Mouse (Mus musculus): ENCODE data around the gene Asb8. TPM values are rescaled to one million over a fixed set of nuclear protein-coding genes. Genes with fewer than 3 reads are reported as not detected.
A peak's percentile ranks its signal among the peaks of the same experiment; 100 is the strongest.

Gene Asb8
- polyA plus RNA-seq, 1 experiment from 2014 or later, result 59.6 TPM

DNA sequence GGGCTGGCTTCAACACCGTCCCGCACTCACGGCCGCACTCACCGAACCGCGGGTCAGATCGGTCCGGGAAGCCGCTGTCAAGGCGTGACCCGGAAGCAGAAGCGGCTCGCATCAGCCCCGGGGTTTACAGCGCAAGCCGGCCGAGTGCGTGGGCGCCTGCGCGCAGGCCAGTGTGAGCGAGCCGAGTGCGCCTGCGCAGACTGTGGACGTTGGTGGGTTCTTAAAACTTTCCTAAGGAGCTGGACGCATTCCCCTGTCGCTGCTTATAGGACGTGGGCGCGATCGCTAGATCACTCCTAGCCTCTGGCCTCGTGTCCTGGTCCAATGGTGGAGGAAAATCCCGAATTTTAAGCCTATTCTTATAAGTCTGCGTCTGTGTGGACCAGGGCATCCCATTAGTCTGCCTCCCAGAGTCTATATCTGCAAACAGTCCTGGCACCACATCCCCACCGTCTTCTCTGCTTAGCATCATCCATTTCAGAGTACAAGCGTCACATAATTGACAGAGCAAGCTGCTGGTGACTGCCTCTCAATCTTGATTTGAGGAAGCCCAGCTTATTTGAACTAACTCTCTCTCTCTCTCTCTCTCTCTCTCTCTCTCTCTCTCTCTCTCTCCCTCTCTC lies 19.8 kb downstream of the Asb8 start:
- Histone ChIP-seq H3K27ac (ENCODE audit: low read length) (peak overlapping the region; percentile 86), H3K27me3 (ENCODE audit: insufficient read depth, low read length) (no peaks in the 10 kb centered on the region), H3K9me3 (ENCODE audit: low read length) (no peaks in the 10 kb centered on the region), H3K4me2 (replicated peaks; ENCODE audit: low read depth, low read length) (peak overlapping the region; percentile 74), H3K4me3 (ENCODE audit: low read length) (peak overlapping the region; percentile 96), H3K36me3 (ENCODE audit: insufficient read depth, low read length) (peaks cover 13% of the 10 kb centered on the region), H3K9ac (replicated peaks; ENCODE audit: low read length) (peak overlapping the region; percentile 94), H3K4me1 (ENCODE audit: insufficient read depth, low read length) (peaks cover 21% of the 10 kb centered on the region)
- 1% methylated on average over 38 of the region's 38 CpGs for WGBS
- ATAC-seq (ENCODE audit: low FRiP score, low TSS enrichment), result peak; percentile 97

DNA sequence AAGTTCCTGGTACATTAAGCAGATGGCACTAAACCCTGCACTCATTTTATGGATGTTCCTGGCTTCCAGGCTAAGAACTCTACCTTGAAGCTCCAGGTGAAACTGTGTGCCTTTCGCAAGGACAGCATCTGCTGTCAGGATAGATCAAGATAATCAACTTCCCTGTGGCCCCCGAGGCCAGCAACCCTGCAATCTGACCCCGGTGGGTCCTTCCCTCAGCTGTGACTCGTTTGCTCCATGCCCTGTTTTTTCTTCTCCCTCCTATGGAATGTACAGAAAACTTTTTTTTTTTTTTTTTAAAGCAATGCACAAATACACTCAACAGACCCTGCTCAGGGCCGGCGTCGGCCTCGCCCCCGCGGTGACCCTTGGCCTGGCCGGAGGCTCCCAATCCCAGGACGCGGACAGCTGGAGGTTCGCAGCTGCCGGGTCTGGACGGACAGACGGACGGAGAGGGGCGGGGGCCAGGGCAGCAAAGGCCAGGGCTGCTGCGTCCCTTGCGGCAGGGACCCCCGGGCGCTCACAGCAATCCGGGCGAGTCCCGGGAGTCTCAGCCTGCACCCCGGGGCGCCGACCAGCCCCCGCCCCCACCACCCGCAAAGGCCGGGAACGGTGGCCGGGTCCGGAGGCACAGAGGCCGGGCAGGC lies 20.4 kb downstream of the Asb8 start:
- Histone ChIP-seq H3K27me3 (ENCODE audit: insufficient read depth, low read length) (no peaks in the 10 kb centered on the region), H3K4me2 (replicated peaks; ENCODE audit: low read depth, low read length) (peak overlapping the region; percentile 74), H3K4me3 (ENCODE audit: low read length) (peak overlapping the region; percentile 96), H3K4me1 (ENCODE audit: insufficient read depth, low read length) (peaks cover 22% of the 10 kb centered on the region), H3K36me3 (ENCODE audit: insufficient read depth, low read length) (peaks cover 17% of the 10 kb centered on the region), H3K9me3 (ENCODE audit: low read length) (no peaks in the 10 kb centered on the region), H3K27ac (ENCODE audit: low read length) (peak overlapping the region; percentile 86), H3K9ac (replicated peaks; ENCODE audit: low read length) (peak overlapping the region; percentile 94)
- ATAC-seq (ENCODE audit: low FRiP score, low TSS enrichment), result peak; percentile 73
- WGBS, result under 1% methylated on average over 36 of the region's 36 CpGs

DNA sequence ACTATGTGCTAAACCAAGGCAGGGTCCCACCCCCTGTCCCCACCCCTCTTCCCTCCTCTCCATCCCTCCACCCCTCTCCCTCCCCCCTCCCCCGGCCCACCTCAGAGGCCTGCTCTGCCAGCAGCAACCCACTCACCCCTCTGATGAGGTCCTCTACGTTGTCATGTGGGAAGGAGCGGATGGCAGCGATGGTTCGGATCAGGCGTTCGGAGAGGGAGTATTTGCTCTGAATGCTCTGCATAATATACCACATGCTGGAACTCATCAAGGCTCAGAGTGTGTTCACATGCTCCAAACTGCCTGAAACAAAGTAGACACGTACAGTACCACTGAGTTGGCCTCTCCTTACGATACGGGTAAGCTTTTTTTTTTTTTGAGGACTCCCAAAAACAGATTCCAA lies 22.9 kb downstream of the Asb8 start:
- no peak overlapping the region for H3K9ac ChIP-seq (replicated peaks; ENCODE audit: low read length)
- WGBS, result 88% methylated on average over 10 of the region's 10 CpGs
- H3K4me2 ChIP-seq (replicated peaks; ENCODE audit: low read depth, low read length), result no peak overlapping the region
- H3K4me3 ChIP-seq (ENCODE audit: low read length), result no peak overlapping the region
- no peaks in the 10 kb centered on the region for H3K9me3 ChIP-seq (ENCODE audit: low read length)
- no peaks in the 10 kb centered on the region for H3K27me3 ChIP-seq (ENCODE audit: insufficient read depth, low read length)
- H3K27ac ChIP-seq (ENCODE audit: low read length), result no peak overlapping the region
- peaks cover 24% of the 10 kb centered on the region for H3K4me1 ChIP-seq (ENCODE audit: insufficient read depth, low read length)
- ATAC-seq (ENCODE audit: low FRiP score, low TSS enrichment), result no peak
- H3K36me3 ChIP-seq (ENCODE audit: insufficient read depth, low read length), result peaks cover 30% of the 10 kb centered on the region

DNA sequence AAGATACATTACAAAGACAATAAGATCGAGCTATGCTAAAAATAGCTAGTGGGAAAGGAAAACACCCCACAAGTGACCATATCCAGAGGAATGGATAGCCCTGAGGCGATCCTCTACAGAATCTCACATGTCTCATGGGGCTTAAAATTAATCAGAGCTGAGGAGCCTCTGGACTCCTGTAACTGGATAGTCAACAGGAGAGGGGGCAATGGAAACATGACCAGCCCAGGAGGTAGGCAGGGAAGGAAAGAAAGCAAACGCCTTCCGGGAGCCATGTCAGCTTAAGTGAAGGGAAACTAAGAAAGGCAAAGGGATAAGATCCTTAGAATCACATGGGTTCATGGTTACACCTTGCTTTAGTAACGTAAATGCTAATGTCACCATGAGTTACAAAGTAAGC lies 24.6 kb downstream of the Asb8 start:
- H3K4me2 ChIP-seq (replicated peaks; ENCODE audit: low read depth, low read length), result no peak overlapping the region
- peaks cover 20% of the 10 kb centered on the region for H3K4me1 ChIP-seq (ENCODE audit: insufficient read depth, low read length)
- H3K27ac ChIP-seq (ENCODE audit: low read length), result no peak overlapping the region
- no peaks in the 10 kb centered on the region for H3K27me3 ChIP-seq (ENCODE audit: insufficient read depth, low read length)
- ATAC-seq (ENCODE audit: low FRiP score, low TSS enrichment), result no peak
- no peak overlapping the region for H3K4me3 ChIP-seq (ENCODE audit: low read length)
- H3K9ac ChIP-seq (replicated peaks; ENCODE audit: low read length), result no peak overlapping the region
- H3K9me3 ChIP-seq (ENCODE audit: low read length), result no peaks in the 10 kb centered on the region
- H3K36me3 ChIP-seq (ENCODE audit: insufficient read depth, low read length), result peaks cover 43% of the 10 kb centered on the region
- 53% methylated on average over 5 of the region's 5 CpGs for WGBS

DNA sequence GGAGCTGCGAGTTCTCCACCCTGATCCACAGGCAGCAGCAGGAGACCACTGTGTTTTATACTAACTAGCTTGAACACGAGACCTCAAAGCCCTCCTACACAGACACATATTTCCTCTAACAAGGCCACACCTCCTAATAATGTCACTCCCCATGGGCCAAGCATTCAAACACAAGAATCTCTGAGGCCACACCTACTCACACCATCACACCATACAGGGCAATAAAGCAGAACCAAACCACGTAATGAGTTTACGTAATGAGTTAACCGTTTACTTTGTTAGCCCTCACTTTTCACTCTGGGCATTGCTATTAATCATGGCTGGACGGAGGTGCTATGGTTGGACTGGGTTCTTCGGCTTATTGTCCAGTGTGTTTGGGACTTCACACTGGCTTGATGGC lies 25.7 kb downstream of the Asb8 start:
- no peak overlapping the region for H3K27ac ChIP-seq (ENCODE audit: low read length)
- WGBS, result 55% methylated on average over 7 of the region's 7 CpGs
- H3K36me3 ChIP-seq (ENCODE audit: insufficient read depth, low read length), result peaks cover 54% of the 10 kb centered on the region

DNA sequence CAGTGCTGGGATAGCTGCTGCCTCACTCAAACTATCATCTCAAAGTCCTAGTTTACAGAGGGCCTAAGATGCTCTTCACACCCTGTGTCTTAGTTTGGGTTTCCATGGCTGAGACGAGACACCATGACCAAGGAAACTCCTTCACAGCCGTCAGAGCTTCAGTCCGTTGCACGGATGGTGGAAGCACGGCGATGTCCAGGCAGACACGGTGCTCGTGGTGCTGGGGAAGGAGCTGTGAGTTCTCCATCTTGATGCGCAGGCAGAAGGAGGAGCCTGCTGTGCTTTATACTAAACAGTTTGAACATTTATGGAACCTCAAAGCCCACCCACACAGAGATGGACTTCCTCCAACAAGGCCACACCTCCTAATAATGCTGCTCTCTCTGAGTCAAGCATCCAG lies 28.6 kb downstream of the Asb8 start:
- Histone ChIP-seq H3K27me3 (ENCODE audit: insufficient read depth, low read length) (no peaks in the 10 kb centered on the region), H3K27ac (ENCODE audit: low read length) (no peak overlapping the region), H3K4me2 (replicated peaks; ENCODE audit: low read depth, low read length) (no peak overlapping the region), H3K9me3 (ENCODE audit: low read length) (no peaks in the 10 kb centered on the region), H3K4me1 (ENCODE audit: insufficient read depth, low read length) (peaks cover 9% of the 10 kb centered on the region; the same call in 1 of the 2 replicates), H3K4me3 (ENCODE audit: low read length) (no peak overlapping the region), H3K9ac (replicated peaks; ENCODE audit: low read length) (no peak overlapping the region), H3K36me3 (ENCODE audit: insufficient read depth, low read length) (peaks cover 66% of the 10 kb centered on the region)
- 87% methylated on average over 9 of the region's 9 CpGs for WGBS
- ATAC-seq (ENCODE audit: low FRiP score, low TSS enrichment), result no peak

More for the DNA sequence above, 25.7 kb downstream of the Asb8 start:
- ATAC-seq (ENCODE audit: low FRiP score, low TSS enrichment), result peak; percentile 63; the same call in 1 of the 2 replicates
- Histone ChIP-seq H3K9me3 (ENCODE audit: low read length) (no peaks in the 10 kb centered on the region), H3K4me2 (replicated peaks; ENCODE audit: low read depth, low read length) (no peak overlapping the region), H3K4me1 (ENCODE audit: insufficient read depth, low read length) (peaks cover 17% of the 10 kb centered on the region), H3K27me3 (ENCODE audit: insufficient read depth, low read length) (no peaks in the 10 kb centered on the region), H3K9ac (replicated peaks; ENCODE audit: low read length) (no peak overlapping the region), H3K4me3 (ENCODE audit: low read length) (no peak overlapping the region)

DNA sequence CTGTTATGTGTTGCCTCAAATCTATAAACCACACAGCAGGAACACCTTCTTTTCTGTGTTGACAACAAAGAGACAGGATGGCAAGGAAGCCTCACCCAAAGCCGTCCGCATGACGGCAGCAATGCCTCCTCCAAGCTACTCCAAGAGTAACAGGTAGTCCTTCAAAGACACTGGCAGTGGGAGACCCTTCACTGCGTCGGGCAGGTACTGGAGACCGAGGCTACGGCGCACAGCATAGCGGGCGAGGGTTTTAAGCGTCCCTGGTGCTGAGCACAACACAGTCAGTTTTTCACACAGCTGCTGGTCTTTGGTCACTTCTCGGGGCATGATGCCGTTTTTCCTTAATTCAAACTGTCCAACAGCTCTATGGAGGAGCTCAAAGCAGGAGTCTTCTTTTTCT lies 29.8 kb downstream of the Asb8 start:
- Histone ChIP-seq H3K9ac (replicated peaks; ENCODE audit: low read length) (no peak overlapping the region), H3K9me3 (ENCODE audit: low read length) (no peaks in the 10 kb centered on the region), H3K4me1 (ENCODE audit: insufficient read depth, low read length) (peaks cover 7% of the 10 kb centered on the region; the same call in 1 of the 2 replicates), H3K27me3 (ENCODE audit: insufficient read depth, low read length) (no peaks in the 10 kb centered on the region), H3K4me2 (replicated peaks; ENCODE audit: low read depth, low read length) (no peak overlapping the region), H3K4me3 (ENCODE audit: low read length) (no peak overlapping the region), H3K36me3 (ENCODE audit: insufficient read depth, low read length) (peaks cover 62% of the 10 kb centered on the region), H3K27ac (ENCODE audit: low read length) (no peak overlapping the region)
- 94% methylated on average over 13 of the region's 13 CpGs for WGBS
- no peak for ATAC-seq (ENCODE audit: low FRiP score, low TSS enrichment)

DNA sequence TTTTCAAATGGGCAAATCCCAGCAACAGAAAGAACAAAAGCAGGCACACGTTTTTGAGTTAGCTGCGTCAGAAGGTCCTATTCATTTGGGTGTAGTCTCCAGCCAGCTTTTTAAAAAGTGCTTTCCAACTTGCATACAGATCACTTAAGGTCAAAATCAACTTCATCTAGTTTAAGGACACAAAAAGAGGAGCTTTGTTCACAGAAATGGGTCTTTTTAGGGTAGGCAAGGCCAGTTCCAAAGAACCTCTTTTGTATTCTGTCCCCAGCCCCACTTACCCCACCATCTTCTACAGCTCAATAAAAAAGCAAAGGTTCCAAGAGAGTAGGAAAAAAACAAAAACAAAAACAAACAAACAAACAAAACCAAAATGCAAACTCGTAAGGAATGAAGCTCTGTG lies 30.8 kb downstream of the Asb8 start:
- H3K9me3 ChIP-seq (ENCODE audit: low read length), result no peaks in the 10 kb centered on the region
- 88% methylated on average over 3 of the region's 3 CpGs for WGBS
- H3K36me3 ChIP-seq (ENCODE audit: insufficient read depth, low read length), result peaks cover 60% of the 10 kb centered on the region
- no peak for ATAC-seq (ENCODE audit: low FRiP score, low TSS enrichment)
- peaks cover 4% of the 10 kb centered on the region; the same call in 1 of the 2 replicates for H3K4me1 ChIP-seq (ENCODE audit: insufficient read depth, low read length)
- H3K4me3 ChIP-seq (ENCODE audit: low read length), result no peak overlapping the region
- H3K27ac ChIP-seq (ENCODE audit: low read length), result no peak overlapping the region
- H3K4me2 ChIP-seq (replicated peaks; ENCODE audit: low read depth, low read length), result no peak overlapping the region
- H3K27me3 ChIP-seq (ENCODE audit: insufficient read depth, low read length), result no peaks in the 10 kb centered on the region
- no peak overlapping the region for H3K9ac ChIP-seq (replicated peaks; ENCODE audit: low read length)

DNA sequence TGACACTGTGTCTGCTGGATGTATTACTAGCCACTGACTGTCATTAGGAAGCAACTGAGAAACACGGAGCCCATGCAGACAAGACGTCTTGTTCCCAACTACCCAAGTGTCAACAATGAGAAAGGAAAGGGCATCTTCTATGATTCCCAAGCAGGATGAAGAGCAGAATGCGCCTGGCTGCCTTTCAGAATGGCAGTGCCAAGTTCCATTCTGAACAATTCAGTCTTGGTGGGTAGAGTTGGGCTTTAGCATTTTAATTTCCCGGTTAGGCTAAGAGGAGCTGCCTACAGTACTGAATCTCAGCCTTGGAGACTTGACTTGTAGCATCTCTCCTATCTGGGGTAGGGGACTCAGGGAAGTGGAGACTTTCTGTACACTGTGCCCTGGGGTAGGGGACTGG lies 31.4 kb downstream of the Asb8 start:
- WGBS, result 94% methylated on average over 4 of the region's 4 CpGs
- H3K4me2 ChIP-seq (replicated peaks; ENCODE audit: low read depth, low read length), result no peak overlapping the region
- no peak overlapping the region for H3K4me3 ChIP-seq (ENCODE audit: low read length)
- peaks cover 57% of the 10 kb centered on the region for H3K36me3 ChIP-seq (ENCODE audit: insufficient read depth, low read length)
- H3K9ac ChIP-seq (replicated peaks; ENCODE audit: low read length), result no peak overlapping the region
- no peaks in the 10 kb centered on the region for H3K27me3 ChIP-seq (ENCODE audit: insufficient read depth, low read length)
- no peak for ATAC-seq (ENCODE audit: low FRiP score, low TSS enrichment)
- H3K4me1 ChIP-seq (ENCODE audit: insufficient read depth, low read length), result peaks cover 3% of the 10 kb centered on the region; the same call in 1 of the 2 replicates
- H3K27ac ChIP-seq (ENCODE audit: low read length), result no peak overlapping the region
- H3K9me3 ChIP-seq (ENCODE audit: low read length), result no peaks in the 10 kb centered on the region

DNA sequence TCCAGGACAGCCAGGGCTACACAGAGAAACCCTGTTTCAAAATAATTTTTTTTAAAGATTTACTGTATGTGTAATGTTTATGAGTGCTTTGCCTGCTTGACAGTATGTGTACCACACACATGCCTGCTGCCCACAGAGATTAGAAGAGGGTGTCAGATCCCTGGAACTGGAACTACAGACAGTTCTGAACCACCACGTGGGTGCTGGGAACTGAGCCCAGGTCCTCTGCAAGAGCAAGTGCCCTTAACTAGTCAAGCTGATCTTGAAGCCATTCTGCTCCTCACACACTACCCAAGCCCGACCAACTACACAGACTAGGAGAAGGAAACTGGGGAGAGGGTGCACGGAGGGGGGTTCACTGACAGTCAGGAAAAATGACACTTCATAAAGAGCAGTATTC lies 32.0 kb downstream of the Asb8 start:
- H3K9ac ChIP-seq (replicated peaks; ENCODE audit: low read length), result no peak overlapping the region
- H3K36me3 ChIP-seq (ENCODE audit: insufficient read depth, low read length), result peaks cover 53% of the 10 kb centered on the region

More for the DNA sequence above, 32.0 kb downstream of the Asb8 start:
- 87% methylated on average over 3 of the region's 3 CpGs for WGBS
- H3K27ac ChIP-seq (ENCODE audit: low read length), result no peak overlapping the region
- no peaks in the 10 kb centered on the region for H3K27me3 ChIP-seq (ENCODE audit: insufficient read depth, low read length)
- no peak overlapping the region for H3K4me2 ChIP-seq (replicated peaks; ENCODE audit: low read depth, low read length)
- H3K9me3 ChIP-seq (ENCODE audit: low read length), result no peaks in the 10 kb centered on the region
- no peak overlapping the region for H3K4me3 ChIP-seq (ENCODE audit: low read length)
- peaks cover 9% of the 10 kb centered on the region; the same call in 1 of the 2 replicates for H3K4me1 ChIP-seq (ENCODE audit: insufficient read depth, low read length)
- ATAC-seq (ENCODE audit: low FRiP score, low TSS enrichment), result no peak

Measured in kidney, embryonic 16.5 days (tissue).